Mouse (Mus musculus) MEL (cell line): Measurements from ENCODE around the gene Dusp27.

ENCODE experiments used
- CTCF ChIP-seq, 3 experiments: IDR thresholded peaks in 2 of 3; conservative IDR thresholded peaks in 1 of 3; 2 replicates each; pipeline ENCODE4 v1.5.1; 2011 to 2012; ENCODE audit warnings: low read length in 3 of 3, low read depth in 2 of 3, mild to moderate bottlenecking in 2 of 3, improper control_type of control experiment in 1 of 3, inconsistent platforms in 1 of 3, mixed read lengths in 1 of 3, moderate library complexity in 1 of 3; ENCODE audit not compliant: control insufficient read depth in 1 of 3, insufficient read depth in 1 of 3, poor library complexity in 1 of 3, severe bottlenecking in 1 of 3
- EP300 ChIP-seq, 2 experiments: IDR thresholded peaks; 2 replicates each; pipeline ENCODE4 v1.6.1; 2011; ENCODE audit warnings: improper control_type of control experiment in 2 of 2, low read length in 2 of 2, low read depth in 1 of 2, mild to moderate bottlenecking in 1 of 2
- MYC ChIP-seq: IDR thresholded peaks from 2 replicates; pipeline ENCODE4 v1.6.1; 2011; ENCODE audit warnings: low read depth, mild to moderate bottlenecking, low read length, improper control_type of control experiment, moderate library complexity
- POLR2AphosphoS2 ChIP-seq: IDR thresholded peaks from 2 replicates; pipeline ENCODE4 v1.6.1; 2011; ENCODE audit warnings: low read length, improper control_type of control experiment
- TAL1 ChIP-seq: IDR thresholded peaks from 2 replicates; pipeline ENCODE4 v1.6.1; 2012; ENCODE audit warnings: mild to moderate bottlenecking, inconsistent platforms, low read length, moderate library complexity, mixed read lengths
- ZMIZ1 ChIP-seq: IDR thresholded peaks from 2 replicates; pipeline ENCODE4 v1.6.1; 2012; ENCODE audit warnings: low read depth, mild to moderate bottlenecking, inconsistent platforms, low read length, improper control_type of control experiment, moderate library complexity

DNA sequence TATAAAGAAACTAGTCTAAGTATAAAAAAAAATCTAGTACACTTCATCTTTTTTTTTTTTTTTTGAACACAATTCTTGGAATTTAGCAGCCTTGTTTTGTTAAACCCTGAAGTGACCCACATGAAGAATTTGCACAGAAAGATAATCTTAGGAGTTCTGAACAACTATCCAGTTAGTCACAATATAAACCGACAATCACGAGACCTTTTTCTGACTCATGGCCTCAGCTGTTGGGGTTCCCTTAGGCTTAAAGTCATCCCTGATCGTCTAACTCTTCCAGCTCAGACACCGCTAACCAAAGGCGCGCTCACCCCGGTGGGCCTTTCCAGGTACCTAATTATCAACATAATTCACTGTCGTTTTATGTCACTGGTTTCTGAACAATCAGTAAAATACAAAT is 4.0 kb downstream of the Dusp27 start:
- TF ChIP-seq ZMIZ1 (no peak), TAL1 (no peak), POLR2AphosphoS2 (no peak), EP300 (IDR thresholded peaks at IDR 0.05; ENCODE audit: low read depth in 1 of 2, low read length in 2 of 2) (no peak), MYC (no peak), CTCF (IDR thresholded peaks at IDR 0.05 in 2 of 3, conservative IDR thresholded peaks at IDR 0.05 in 1 of 3; ENCODE audit: control insufficient read depth in 1 of 3, insufficient read depth in 1 of 3, low read depth in 2 of 3, low read length in 3 of 3, poor library complexity in 1 of 3, severe bottlenecking in 1 of 3) (no peak)
